7 mouse cellular contexts compared by ENCODE assay signal in genomic region chr15:101240799-101241204, GRCm38 (mm10). TPM values are rescaled to one million over a fixed set of nuclear protein-coding genes. Genes with fewer than 3 reads are reported as not detected.
DNase-seq lines count a peak whose midpoint lies in the region; ATAC-seq lines count a peak whose summit lies in the region.

No protein-coding gene starts in this region.

- H3K9me3 ChIP-seq in limb, embryonic 10.5 days (replicated peaks) = no peaks in the 10 kb centered on the region
- no peaks in the 10 kb centered on the region for H3K9me3 ChIP-seq in midbrain, embryonic 12.5 days

- no peak overlapping the region; the same call in 1 of the 2 replicates for H3K9ac ChIP-seq in midbrain, embryonic 12.5 days (replicated peaks)

- peak; percentile 65 for ATAC-seq in granulocyte monocyte progenitor cell, adult 5-6 weeks (replicated peaks; ENCODE audit: poor library complexity, severe bottlenecking)
- ATAC-seq in midbrain, embryonic 12.5 days (ENCODE audit: low FRiP score, low read depth) = peak; percentile 60; the same call in 1 of the 2 replicates

- no peak overlapping the region for H3K27ac ChIP-seq in limb, embryonic 10.5 days
- no peak overlapping the region for H3K27ac ChIP-seq in midbrain, embryonic 12.5 days (replicated peaks)

- peaks cover 18% of the 10 kb centered on the region for H3K27me3 ChIP-seq in limb, embryonic 10.5 days (ENCODE audit: low read depth, poor library complexity, severe bottlenecking)
- peaks cover 20% of the 10 kb centered on the region for H3K27me3 ChIP-seq in midbrain, embryonic 12.5 days

- DNase-seq in adrenal gland, adult 8-10 months = peak; percentile 79
- peak; percentile 80 for DNase-seq in embryo, embryonic 11 days
- DNase-seq in kidney, adult 11 months = peak; percentile 82
- DNase-seq in limb, embryonic 10.5 days (ENCODE audit: low spot score) = peak; percentile 84
- peak; percentile 73 to 90 for DNase-seq in spleen, adult 18-20 months

- H3K4me3 ChIP-seq in limb, embryonic 10.5 days = no peak overlapping the region
- H3K4me3 ChIP-seq in midbrain, embryonic 12.5 days = no peak overlapping the region

- H3K4me2 ChIP-seq in midbrain, embryonic 12.5 days (replicated peaks) = peak overlapping the region; percentile 33; the same call in 1 of the 2 replicates

- H3K4me1 ChIP-seq in limb, embryonic 10.5 days = peaks cover 38% of the 10 kb centered on the region
- peaks cover 19% of the 10 kb centered on the region for H3K4me1 ChIP-seq in midbrain, embryonic 12.5 days

- no peaks in the 10 kb centered on the region for H3K36me3 ChIP-seq in limb, embryonic 10.5 days
- no peaks in the 10 kb centered on the region for H3K36me3 ChIP-seq in midbrain, embryonic 12.5 days

- 14% methylated on average over 10 of the region's 10 CpGs for WGBS in limb, embryonic 10.5 days
- 19% methylated on average over 10 of the region's 10 CpGs for WGBS in midbrain, embryonic 12.5 days

RNA-seq across cellular contexts. Expression of gene Nr4a1, which starts 13.3 kb away (rescaled TPM):
- total RNA-seq in adrenal gland, adult 8-10 months (2022) = 100 to 1,000 TPM in 2 of 4 experiments, 10 to 100 TPM in 2; 42.9 to 895 (median 124) TPM
- total RNA-seq in granulocyte monocyte progenitor cell, adult 5-6 weeks (2014; fragmentation: Nextera tagmentation) = 1.4 and 4.0 TPM in 2 replicates
- 2.4 and 4.1 TPM in 2 replicates for total RNA-seq in granulocyte monocyte progenitor cell, adult 5-6 weeks (2017)
- 4.1 and 7.1 TPM in 2 replicates for polyA plus RNA-seq in limb, embryonic 10.5 days (2016; fragmentation: Nextera tagmentation; extraction: Ambion mirVana)
- 3.4 and 4.0 TPM in 2 replicates for polyA plus RNA-seq in midbrain, embryonic 12.5 days (2016; fragmentation: Nextera tagmentation; extraction: Ambion mirVana)

RNA-seq across cellular contexts. Expression of gene Grasp, which starts 16.8 kb away (rescaled TPM):
- 10 to 100 TPM in 3 of 4 experiments, 1 to 10 TPM in 1; 8.8 to 19.6 (median 17.1) TPM for total RNA-seq in adrenal gland, adult 8-10 months (2022)
- total RNA-seq in granulocyte monocyte progenitor cell, adult 5-6 weeks (2014; fragmentation: Nextera tagmentation) = 3.2 and 4.1 TPM in 2 replicates
- 0.26 and 1.0 TPM in 2 replicates for total RNA-seq in granulocyte monocyte progenitor cell, adult 5-6 weeks (2017)
- polyA plus RNA-seq in limb, embryonic 10.5 days (2016; fragmentation: Nextera tagmentation; extraction: Ambion mirVana) = 5.4 and 6.9 TPM in 2 replicates
- 5.5 and 5.9 TPM in 2 replicates for polyA plus RNA-seq in midbrain, embryonic 12.5 days (2016; fragmentation: Nextera tagmentation; extraction: Ambion mirVana)

RNA-seq across cellular contexts. Expression of gene Atg101, which starts 43.3 kb away (rescaled TPM):
- 10 to 100 TPM; 31.4 to 48.9 (median 37.0) TPM for total RNA-seq in adrenal gland, adult 8-10 months (2022)
- 35.3 and 36.0 TPM in 2 replicates for total RNA-seq in granulocyte monocyte progenitor cell, adult 5-6 weeks (2014; fragmentation: Nextera tagmentation)
- 51.9 and 60.6 TPM in 2 replicates for total RNA-seq in granulocyte monocyte progenitor cell, adult 5-6 weeks (2017)
- polyA plus RNA-seq in limb, embryonic 10.5 days (2016; fragmentation: Nextera tagmentation; extraction: Ambion mirVana) = 92.3 and 97.5 TPM in 2 replicates
- 63.9 and 68.1 TPM in 2 replicates for polyA plus RNA-seq in midbrain, embryonic 12.5 days (2016; fragmentation: Nextera tagmentation; extraction: Ambion mirVana)

RNA-seq across cellular contexts. Expression of gene 6030408B16Rik, which starts 52.2 kb away (rescaled TPM):
- total RNA-seq in adrenal gland, adult 8-10 months (2022) = under 1 TPM; 0.49 to 0.91 (median 0.71) TPM
- 0.60 TPM in 1 of 2 replicates, not detected in the other for total RNA-seq in granulocyte monocyte progenitor cell, adult 5-6 weeks (2014; fragmentation: Nextera tagmentation)
- 0.86 TPM in 1 of 2 replicates, not detected in the other for total RNA-seq in granulocyte monocyte progenitor cell, adult 5-6 weeks (2017)
- polyA plus RNA-seq in limb, embryonic 10.5 days (2016; fragmentation: Nextera tagmentation; extraction: Ambion mirVana) = 1.8 and 4.1 TPM in 2 replicates
- polyA plus RNA-seq in midbrain, embryonic 12.5 days (2016; fragmentation: Nextera tagmentation; extraction: Ambion mirVana) = 0.15 TPM in 1 of 2 replicates, not detected in the other

Comparison
In these comparisons a context has a peak if more than half of its experiments do, and no peak if none do; other contexts are left out.
1. RNA of gene Nr4a1, which starts 13.3 kb away (total RNA-seq): 42.9 to 895 TPM in adrenal gland, adult 8-10 months; 1.4 to 4.1 TPM in granulocyte monocyte progenitor cell, adult 5-6 weeks; every median in the first group is over 4 times any median in the second.
2. Peak in every context shown above with its lines, with median percentiles within 50 percentile points of each other: DNase-seq.